Mouse (Mus musculus): Measurements from ENCODE around the gene Brd1. TPM values are rescaled to one million over a fixed set of nuclear protein-coding genes. Genes with fewer than 3 reads are reported as not detected.

Gene Brd1
- 6.7 and 8.3 TPM in 2 replicates for polyA plus RNA-seq (2021; fragmentation: Nextera tagmentation)
- long read RNA-seq, experiment 1, partial matches to known transcripts, result 17 of 24 reads
- long read RNA-seq, experiment 1, other reads (novel, unspliced or antisense), result 7 of 24 reads
- long read RNA-seq, experiment 2, partial matches to known transcripts, result 6 of 14 reads
- long read RNA-seq, experiment 2, other reads (novel, unspliced or antisense), result 8 of 14 reads

DNA sequence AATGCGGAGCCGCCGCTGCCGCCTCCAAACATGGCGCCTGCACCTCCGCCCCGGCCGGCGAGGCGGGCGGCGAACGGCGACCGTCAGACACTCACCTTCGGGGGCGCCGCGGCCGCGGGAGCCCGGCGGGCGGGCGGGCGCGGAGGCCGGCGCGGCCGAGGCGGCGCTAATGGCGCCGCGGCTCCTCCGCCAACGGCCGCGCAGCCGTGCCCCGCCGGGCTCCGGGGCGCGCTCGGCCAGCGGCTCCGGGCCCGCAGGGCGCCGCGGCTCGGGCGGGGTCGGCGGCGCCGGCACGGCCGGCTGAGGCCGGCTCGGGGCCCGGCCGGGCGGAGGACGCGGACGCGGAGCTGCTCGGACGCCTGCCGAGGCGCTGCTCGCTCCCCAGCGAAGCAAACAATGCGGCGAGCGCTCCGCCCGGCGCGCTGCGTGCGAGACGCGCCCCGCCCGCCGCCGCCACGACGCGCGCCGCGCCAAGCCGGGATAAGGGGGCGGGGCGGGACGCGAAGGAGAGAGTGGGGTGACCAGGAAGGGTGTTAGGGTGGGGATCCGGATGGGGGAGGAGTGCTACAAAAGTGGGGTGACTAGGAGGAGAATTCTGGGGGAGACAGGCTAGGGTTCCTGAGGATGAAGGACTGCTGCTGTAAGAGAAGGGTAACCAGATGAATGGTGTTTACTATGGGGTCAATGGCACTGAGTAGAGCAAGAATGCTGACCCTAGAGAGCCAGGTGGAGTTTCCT lies at the start of gene Brd1:
TSS of gene Brd1 (minus strand) at position 400 of the 738 bp plus-strand sequence.

DNA sequence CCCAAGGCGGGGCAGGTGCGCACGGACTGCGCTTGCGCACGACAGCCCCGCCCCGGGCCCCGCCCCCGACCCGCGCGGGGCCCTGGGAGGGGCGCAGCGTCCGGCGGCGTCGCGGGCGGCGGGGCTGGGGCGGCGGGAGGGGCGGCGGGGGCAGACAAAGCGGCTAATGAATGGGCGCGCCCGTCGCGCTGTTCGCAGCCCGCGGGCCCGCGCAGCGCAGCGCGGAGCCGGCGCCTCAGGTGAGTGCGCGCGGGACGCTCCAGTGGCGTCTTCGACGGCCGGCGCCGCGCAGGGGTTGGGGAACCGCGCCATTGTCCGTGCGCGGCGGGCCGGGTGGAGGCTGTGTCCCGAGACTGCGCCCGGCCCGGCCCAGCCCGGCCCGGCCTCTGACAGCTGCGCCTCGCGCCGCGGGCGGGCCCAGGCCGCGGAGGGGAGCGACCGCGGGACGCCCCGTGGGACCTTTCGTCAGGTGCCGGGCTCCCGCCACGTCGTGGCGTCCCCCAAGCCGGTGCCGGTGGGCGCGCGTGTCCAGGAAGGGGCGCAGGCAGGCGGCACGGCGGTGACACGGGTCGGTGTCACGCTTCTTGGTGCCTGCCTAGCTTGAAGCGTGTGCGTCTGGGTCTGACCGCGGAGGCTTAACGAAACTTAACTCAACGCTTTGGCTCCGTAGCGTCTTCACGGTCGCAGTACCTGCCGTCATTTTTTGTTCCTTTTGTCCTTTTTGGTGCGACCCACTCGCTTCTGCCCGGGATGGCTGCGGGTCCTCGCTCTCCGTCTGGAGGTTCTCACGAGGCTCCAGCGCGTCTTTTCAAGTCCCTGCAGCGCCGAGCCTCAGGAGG lies 17.8 kb upstream of the Brd1 start, which contains the start of gene Zbed4:
TSS of gene Zbed4 (plus strand) at position 97 of the 839 bp plus-strand sequence.

Other genes starting within 250 kb of the Brd1 start
- gene Zdhhc25, start 133.9 kb downstream of the Brd1 start, polyA plus RNA-seq (2021; fragmentation: Nextera tagmentation), result not detected in 2 replicates
- gene Zbed4, start 17.4 kb upstream of the Brd1 start, polyA plus RNA-seq (2021; fragmentation: Nextera tagmentation), result 0.99 and 1.0 TPM in 2 replicates
- gene Alg12, start 85.1 kb upstream of the Brd1 start, polyA plus RNA-seq (2021; fragmentation: Nextera tagmentation), result 9.5 and 10.5 TPM in 2 replicates
- 32.6 and 33.4 TPM in 2 replicates for gene Creld2, start 85.4 kb upstream of the Brd1 start, polyA plus RNA-seq (2021; fragmentation: Nextera tagmentation)
- gene Pim3, start 128.0 kb upstream of the Brd1 start, polyA plus RNA-seq (2021; fragmentation: Nextera tagmentation), result 47.5 and 71.3 TPM in 2 replicates
- 0.06 TPM in 1 of 2 replicates, not detected in the other for gene Ttll8, start 220.2 kb upstream of the Brd1 start, polyA plus RNA-seq (2021; fragmentation: Nextera tagmentation)
- gene Mlc1, start 244.8 kb upstream of the Brd1 start, polyA plus RNA-seq (2021; fragmentation: Nextera tagmentation), result 114 and 135 TPM in 2 replicates
- not detected in 2 replicates for gene Mov10l1, start 248.7 kb upstream of the Brd1 start, polyA plus RNA-seq (2021; fragmentation: Nextera tagmentation)